Mouse (Mus musculus): ENCODE measurements around the gene Plpp3. TPM values are rescaled to one million over a fixed set of nuclear protein-coding genes. Genes with fewer than 3 reads are reported as not detected.

Gene Plpp3
- total RNA-seq, 1 experiment from 2014 or later = 0.27 TPM

DNA sequence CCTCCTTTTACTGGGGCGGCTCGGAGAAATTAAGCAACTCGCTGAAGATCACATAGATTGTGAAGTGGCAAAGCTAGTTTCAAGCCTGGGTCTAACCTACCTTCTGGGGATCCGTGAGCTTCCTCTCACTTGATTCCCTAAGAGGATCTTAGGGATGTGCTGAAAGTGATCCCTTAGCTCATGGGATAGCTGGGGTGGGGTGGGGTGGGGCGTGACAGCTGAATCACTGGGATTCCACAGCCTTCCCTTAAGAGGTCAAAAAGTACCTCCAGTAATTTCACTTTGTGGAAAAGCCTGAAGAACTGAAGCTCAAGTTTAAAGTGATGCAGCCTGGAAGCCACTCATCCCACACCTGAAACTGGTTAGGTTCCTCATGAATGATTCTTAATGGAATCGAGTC is 27.8 kb downstream of the Plpp3 start:
- no peak for ATAC-seq (replicated peaks; ENCODE audit: low read depth, poor library complexity, severe bottlenecking)

DNA sequence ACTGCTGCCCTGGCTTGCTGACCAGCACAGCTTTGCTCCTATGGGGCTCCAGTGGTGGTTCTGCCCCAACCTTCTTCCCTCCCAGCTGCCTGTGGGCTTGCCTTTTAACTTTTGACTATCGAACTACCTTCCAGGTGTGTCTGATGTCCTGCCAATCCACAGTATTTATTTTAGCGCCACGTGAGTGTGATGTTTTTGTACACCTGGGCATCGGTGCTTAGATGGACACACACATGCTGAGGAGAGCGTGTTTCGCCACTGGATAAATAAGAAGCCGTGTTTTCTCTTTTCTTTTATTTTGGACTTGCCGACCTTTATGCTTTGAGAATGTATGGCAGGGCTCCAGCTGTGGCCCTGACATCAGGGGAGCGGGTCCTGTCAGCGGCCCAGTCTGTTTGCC is 29.5 kb downstream of the Plpp3 start:
- ATAC-seq (replicated peaks; ENCODE audit: low read depth, poor library complexity, severe bottlenecking) = no peak

DNA sequence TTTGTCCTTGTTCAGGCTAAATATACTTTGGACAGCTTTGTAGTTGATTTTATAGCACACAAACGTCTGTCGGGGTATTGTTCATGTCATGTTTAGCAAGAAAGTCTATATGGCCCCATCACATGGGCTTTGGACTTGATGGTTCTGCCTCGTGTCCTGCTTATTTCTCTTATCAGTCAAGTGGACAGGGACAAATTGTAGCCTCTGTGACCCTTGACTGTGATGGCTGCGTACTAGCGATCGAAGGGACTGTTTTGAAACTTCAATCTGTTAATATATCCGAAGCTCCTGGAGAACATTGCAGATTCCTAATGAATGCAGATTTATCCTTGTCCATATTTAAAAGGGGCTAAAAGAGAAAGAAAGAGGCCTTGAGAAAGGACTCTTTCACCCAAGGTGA is 30.7 kb downstream of the Plpp3 start:
- ATAC-seq (replicated peaks; ENCODE audit: low read depth, poor library complexity, severe bottlenecking) = no peak

GRCm38 (mm10) chr4:105188801-105189200 is 31.7 kb downstream of the Plpp3 start:
- ATAC-seq (replicated peaks; ENCODE audit: low read depth, poor library complexity, severe bottlenecking) = no peak

- no peak for ATAC-seq (replicated peaks; ENCODE audit: low read depth, poor library complexity, severe bottlenecking)
Observed at GRCm38 (mm10) chr4:105190826-105191225, 33.7 kb downstream of the Plpp3 start.

DNA sequence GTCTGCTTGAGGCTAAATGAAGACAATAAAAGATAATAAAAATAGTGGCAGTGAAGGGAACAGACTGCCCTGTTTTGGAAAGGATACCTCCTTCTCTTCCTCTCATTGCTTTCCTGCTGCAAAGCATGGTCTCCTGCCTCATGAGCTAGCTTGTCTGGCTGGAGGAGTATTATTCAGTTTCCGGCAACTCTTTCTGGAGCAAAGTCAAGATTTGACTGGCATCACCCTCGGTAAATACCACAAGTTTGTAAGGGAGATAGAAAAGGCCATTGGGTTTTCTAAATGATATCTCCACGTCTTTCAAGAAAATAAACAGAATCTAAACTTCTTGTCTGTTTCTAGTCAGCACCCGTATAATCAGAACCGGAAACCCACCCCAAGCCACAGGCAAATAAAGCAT is 34.4 kb downstream of the Plpp3 start:
- no peak for ATAC-seq (replicated peaks; ENCODE audit: low read depth, poor library complexity, severe bottlenecking)

GRCm38 (mm10) chr4:105192665-105193064 is 35.5 kb downstream of the Plpp3 start:
- no peak for ATAC-seq (replicated peaks; ENCODE audit: low read depth, poor library complexity, severe bottlenecking)

DNA sequence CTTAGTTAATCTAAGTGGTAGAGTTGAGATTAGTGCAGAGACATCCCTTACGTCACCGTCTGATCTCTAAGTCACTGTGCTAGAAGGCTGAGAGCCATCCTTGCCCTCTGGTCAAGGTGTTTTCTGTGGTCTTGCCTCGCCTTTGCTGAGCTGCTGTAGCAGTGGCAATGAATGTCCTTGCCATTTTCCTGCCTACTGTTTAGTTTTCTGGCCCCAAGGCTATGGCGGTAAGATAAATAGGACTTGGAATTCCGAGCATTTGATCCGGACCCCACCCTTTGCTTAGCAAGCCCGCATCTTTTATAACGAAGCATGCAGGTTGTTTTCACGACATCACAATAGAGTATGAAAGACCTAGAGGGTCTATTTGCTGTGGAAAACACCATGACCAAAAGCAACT is 38.1 kb downstream of the Plpp3 start:
- no peak for ATAC-seq (replicated peaks; ENCODE audit: low read depth, poor library complexity, severe bottlenecking)

GRCm38 (mm10) chr4:105196099-105196498 is 39.0 kb downstream of the Plpp3 start:
- no peak for ATAC-seq (replicated peaks; ENCODE audit: low read depth, poor library complexity, severe bottlenecking)

DNA sequence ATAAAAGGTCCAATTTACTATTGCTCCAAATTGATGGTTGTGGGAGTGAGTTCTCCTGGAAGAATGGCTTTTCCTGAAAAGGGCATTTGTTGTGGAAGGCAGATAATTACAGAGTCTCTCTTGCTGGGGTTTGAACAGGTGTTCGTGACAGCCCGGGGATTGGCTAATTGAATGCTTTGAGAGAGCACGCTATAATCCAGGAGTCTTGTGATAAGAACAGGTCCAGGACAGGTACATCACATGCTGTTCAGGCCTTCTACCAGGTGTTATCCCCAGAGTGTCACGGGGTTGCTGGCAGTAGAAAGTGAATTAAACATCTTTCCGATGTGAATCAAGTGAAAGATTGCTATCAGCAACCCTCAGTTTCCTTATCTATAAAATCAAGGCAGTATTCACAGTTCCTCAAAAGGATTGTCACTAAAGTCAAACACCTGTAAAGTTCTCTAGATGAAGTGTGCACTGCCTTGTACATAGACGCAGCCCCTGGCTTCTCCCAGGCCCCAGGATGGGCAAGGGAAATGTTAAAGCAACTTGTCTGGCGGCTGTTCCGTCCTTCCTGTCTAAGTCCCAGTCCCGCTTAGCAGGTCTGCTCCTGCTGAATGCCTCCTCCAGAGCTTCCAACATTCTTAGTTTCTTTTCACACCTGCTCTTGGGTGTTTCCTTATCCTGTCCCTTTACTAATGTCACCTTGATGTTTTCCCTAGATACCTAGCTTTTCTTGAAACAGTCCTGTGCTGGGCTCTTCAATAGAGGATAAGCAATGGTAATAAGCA is 40.0 kb downstream of the Plpp3 start:
- no peak for ATAC-seq (replicated peaks; ENCODE audit: low read depth, poor library complexity, severe bottlenecking)

GRCm38 (mm10) chr4:105198696-105199095 is 41.5 kb downstream of the Plpp3 start:
- no peak for ATAC-seq (replicated peaks; ENCODE audit: low read depth, poor library complexity, severe bottlenecking)

GRCm38 (mm10) chr4:105199345-105199744 is 42.2 kb downstream of the Plpp3 start:
- no peak for ATAC-seq (replicated peaks; ENCODE audit: low read depth, poor library complexity, severe bottlenecking)

- ATAC-seq (replicated peaks; ENCODE audit: low read depth, poor library complexity, severe bottlenecking) = no peak
Observed at GRCm38 (mm10) chr4:105200624-105201524, 43.7 kb downstream of the Plpp3 start.

GRCm38 (mm10) chr4:105202439-105202838 is 45.3 kb downstream of the Plpp3 start:
- ATAC-seq (replicated peaks; ENCODE audit: low read depth, poor library complexity, severe bottlenecking) = no peak

- no peak for ATAC-seq (replicated peaks; ENCODE audit: low read depth, poor library complexity, severe bottlenecking)
Observed at GRCm38 (mm10) chr4:105203303-105203761, 46.2 kb downstream of the Plpp3 start.

GRCm38 (mm10) chr4:105204071-105204470 is 46.9 kb downstream of the Plpp3 start:
- no peak for ATAC-seq (replicated peaks; ENCODE audit: low read depth, poor library complexity, severe bottlenecking)

- ATAC-seq (replicated peaks; ENCODE audit: low read depth, poor library complexity, severe bottlenecking) = peak; percentile 37
Observed at GRCm38 (mm10) chr4:105205045-105205851, 48.1 kb downstream of the Plpp3 start.

DNA sequence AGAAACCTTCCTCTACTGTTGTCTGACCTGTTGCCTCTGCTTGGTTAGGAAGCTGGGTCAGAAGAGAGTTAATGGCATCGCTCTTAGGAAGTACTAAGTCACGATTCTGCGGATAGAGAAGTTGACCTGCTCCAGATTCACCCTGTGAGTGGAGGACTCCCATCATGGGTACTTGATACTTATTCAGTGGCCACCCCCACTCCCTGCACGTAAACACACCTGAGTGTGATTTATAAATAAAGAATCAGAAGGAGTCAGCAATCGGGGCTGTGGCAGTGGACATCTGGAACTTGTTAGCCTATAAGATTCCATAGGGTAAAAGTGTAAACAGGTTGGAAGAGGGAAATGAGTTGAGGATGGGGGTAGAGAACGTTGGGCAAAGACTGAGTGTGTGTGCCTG is 49.0 kb downstream of the Plpp3 start:
- ATAC-seq (replicated peaks; ENCODE audit: low read depth, poor library complexity, severe bottlenecking) = no peak

- ATAC-seq (replicated peaks; ENCODE audit: low read depth, poor library complexity, severe bottlenecking) = peak; percentile 88
Observed at GRCm38 (mm10) chr4:105206995-105207394, 49.8 kb downstream of the Plpp3 start.

DNA sequence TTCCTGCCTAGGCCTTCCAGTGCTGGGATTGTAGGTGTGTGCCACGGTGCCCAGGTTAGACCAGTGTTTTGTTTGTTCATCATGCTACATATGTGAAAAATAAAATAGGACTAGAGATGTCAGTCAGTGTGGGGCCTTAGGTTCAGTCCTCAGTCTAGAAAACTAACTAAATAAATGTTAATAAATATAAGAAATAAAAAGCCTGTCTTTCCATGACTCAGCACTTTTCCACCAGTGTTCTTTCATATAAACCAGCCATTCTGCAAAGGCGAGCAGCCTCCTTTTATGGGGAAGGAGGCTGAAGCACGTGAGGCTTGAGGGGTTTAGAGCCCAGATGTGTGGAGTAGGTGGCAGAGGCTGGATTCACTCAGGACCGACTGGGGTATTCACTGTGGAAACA is 50.5 kb downstream of the Plpp3 start:
- ATAC-seq (replicated peaks; ENCODE audit: low read depth, poor library complexity, severe bottlenecking) = no peak

Data from common myeloid progenitor, adult 5-6 weeks (primary cell).